Mouse (Mus musculus) layer of hippocampus, adult 18-20 months (tissue): Measurements from ENCODE around the gene Ccdc107. TPM values are rescaled to one million over a fixed set of nuclear protein-coding genes. Genes with fewer than 3 reads are reported as not detected.
"Not testable (repeated sequence)": the region's sequence is repeated elsewhere in the genome, so short reads cannot be mapped to it uniquely, and the experiment has no call there.

Experiments used
- DNase-seq, 2 experiments: peaks; one replicate each; pipeline ENCODE4 v3.0.0; 2022; ENCODE audit warnings: low spot score in 2 of 2
- total RNA-seq, 2 experiments: library from RNA; stranded (reverse); gene quantifications; 2 replicates each; pipeline ENCODE4 v1.2.3; 2021

Ccdc107 gene
- total RNA-seq, 2 experiments from 2014 or later, result 27.7 to 29.3 TPM

DNA sequence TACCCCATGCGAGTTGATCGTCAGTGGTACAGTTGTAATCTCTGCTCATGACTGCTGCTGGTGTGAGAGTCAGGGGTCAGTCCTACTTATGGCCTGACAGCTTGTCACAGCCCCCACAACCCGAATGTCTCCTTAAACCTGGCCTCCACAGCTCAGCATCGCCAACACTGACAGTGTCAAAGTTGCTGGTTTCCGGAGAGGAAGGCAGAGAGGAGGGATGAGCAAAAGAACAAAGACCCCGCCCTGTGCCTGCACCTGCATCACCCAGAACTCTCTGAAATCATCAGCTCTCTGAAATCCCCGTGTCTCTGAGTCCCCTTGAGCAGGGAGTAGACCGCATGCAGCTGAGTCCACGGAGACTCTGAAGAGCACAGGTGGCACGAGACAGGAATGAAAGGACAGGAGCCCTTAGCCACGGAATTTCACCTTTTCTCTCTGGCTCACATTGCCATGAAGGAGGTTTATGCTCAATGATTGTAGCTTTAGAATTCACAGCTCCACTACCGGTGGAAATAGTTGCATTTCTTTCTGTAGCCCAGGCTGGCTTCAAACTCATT, 9.1 kb upstream of the Ccdc107 start, which contains the start of gene Sit1:
TSS of gene Sit1 (minus strand) at position 200 of the 557 bp plus-strand sequence.
- no peak for DNase-seq

DNA sequence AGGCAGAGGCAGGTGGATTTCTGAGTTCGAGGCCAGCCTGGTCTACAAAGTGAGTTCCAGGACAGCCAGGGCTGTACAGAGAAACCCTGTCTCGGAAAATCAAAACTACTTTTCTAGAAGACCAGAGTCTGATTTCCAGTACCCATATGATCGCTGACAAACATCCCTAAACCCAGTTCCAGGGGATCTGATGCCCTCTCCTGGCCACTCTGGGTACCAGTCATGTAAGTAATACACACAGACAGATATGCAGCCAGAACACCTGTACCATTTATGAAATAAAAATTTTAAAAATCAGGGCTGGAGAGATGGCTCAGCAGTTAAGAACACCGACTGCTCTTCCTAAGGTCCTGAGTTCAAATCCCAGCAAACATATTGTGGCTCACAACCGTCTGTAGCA, 7.0 kb upstream of the Ccdc107 start:
- DNase-seq, result not testable (repeated sequence)

DNA sequence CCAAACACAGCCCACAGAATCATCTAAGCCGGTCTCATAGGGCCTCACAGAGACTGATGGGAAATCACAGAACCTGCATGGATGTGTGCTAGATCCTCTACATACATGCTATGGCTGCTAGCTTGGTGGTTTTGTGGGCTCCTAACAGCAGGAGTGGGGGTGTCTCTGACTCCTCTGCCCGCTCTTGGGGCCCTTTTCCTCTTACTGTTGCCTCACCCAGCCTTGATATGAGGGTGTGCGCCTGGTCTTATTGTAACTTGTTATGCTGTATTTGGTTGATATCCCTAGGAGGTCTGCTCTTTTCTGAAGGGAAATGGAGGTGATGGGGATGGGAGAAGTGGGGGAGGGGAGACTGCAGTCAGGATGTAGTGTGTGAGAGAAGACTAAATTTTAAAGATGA, 3.1 kb upstream of the Ccdc107 start:
- no peak for DNase-seq

DNA sequence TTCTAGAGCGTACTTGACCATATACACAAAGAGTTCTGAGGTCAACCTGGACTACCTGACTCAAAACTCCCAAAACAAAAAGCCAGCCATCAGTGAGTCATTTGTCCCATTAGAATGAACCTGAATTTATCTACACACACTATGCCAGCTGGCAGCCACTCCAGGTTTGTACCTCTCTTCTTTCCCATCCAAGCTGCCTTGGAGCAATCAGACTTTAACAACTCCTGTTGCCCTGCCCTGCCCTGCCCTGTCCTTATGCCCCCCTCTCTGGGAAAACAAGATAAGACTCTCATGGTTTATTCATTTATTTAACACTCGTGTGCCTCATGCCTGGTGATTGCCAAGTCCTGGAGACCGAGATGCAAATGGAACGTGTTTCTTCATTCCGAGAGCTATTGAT, 1.9 kb upstream of the Ccdc107 start:
- DNase-seq, result no peak

DNA sequence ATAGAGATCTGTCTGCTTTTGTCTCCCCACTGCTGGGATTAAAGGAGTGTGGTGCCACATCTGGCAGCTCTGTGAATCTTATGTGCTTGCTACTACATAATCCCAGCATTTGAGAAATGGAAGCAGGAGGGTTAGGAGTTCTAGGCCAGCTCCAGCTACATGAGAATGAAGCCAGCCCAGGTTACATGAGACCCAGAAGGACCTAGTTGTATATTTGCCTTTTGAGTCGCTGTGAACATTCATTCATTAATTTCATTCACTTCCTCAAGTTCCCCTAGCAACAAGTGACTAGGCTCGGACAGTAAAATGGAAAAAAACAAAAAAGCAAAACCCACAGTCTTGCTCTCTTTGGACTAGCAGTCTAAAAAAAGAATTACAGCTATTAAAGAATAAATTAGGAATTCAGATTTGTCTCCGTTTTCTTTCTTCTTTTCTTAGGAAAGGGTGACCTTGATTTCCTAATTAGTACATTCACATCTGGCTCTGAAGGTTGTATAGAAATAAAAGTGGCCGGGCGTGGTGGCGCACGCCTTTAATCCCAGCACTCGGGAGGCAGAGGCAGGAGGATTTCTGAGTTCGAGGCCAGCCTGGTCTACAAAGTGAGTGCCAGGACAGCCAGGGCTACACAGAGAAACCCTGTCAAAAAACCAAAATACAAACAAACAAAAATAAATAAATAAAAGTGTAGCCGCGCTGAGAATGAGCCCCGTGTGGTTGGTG, 439 bp upstream of the Ccdc107 start:
- no peak for DNase-seq

DNA sequence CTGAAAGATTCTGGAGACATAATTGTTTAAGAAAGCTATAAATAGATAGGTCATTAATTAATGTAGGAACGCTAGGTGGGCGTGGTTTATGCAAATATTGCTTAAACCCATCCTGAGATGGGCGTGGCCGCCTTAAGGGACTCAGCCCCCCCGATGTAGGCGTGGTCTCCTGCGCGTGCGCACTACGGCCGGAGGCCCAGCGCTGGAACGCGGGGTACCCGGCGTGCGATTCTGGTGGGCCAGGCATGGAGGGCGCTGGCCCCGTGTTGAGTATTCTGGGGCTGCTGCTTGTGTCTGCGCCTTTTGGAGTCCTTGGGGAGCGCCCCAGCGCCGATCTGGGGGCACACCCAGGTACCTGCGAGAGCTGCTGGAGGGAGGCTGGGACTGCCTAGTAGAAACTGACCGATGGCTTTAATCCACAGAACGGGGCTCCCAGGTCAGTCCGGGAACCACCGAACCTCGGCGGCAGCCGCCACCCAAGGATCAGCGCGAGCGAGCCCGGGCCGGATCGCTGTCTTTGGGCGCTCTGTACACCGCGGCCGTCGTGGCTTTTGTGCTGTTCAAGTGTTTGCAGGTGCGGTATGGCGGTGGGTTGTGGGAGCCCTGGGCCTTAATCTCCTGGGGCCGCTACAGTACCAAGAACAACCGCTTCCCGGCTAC, 616 bp downstream of the Ccdc107 start:
- DNase-seq, result peak; percentile 91 to 98

DNA sequence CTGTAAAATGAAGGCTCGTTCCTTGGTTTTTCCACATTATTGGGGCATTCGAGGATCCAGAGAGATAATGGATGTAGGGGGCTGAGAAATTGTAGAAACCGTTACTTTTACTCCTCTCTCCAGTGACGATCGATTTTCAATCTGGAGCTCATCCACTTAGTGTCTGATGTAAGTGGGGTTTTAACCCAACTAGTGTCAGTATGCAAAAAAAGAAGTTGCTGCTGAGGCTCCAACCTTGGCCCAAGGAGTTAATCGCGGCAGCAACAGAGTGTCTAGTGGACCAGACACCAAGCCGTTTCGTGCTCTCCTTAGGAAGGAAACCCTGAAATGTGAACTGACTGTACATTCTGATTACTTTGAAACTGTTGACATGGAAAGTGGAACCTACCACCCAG, 1.1 kb downstream of the Ccdc107 start:
- peak in 1 of 2 experiments; percentile 14 for DNase-seq

DNA sequence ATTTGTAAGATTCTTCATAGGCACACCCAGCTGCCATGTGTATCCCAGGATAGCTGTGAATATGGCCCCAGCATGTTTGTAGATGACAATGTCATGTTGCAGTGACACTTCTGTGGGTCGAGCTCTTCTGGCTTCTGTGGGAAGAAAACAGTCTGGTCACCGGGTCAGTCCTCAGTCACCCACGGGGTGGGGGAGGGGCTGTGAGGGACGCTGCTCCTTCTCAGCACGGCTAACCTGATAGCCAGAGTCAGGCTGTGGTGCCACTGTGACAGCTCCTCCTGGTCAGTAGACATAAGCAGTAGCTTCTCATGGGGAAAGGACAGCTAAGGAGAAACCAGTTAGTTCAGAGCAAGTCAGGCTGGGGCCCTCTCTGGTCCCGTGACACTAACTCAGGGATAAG, 3.9 kb downstream of the Ccdc107 start:
- no peak for DNase-seq

DNA sequence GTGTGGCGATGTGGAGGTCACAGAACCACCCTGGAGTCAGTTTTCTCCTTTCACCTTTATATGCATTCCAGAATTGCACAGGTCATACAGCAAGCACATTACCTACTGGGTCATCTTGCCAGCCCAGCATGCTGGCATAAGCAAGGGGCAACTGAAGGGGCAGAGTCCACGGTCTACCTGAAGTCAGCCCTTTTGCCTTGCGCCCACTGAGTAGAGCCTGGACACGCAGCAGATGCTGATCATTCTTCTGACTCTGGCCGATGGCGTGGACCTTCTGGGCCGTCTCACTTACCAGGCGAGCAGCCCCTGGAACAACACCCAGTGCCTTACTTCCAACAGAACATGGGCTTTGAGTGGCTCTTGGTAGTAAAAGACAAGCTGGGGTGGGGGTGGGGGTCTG, 4.7 kb downstream of the Ccdc107 start:
- no peak for DNase-seq

DNA sequence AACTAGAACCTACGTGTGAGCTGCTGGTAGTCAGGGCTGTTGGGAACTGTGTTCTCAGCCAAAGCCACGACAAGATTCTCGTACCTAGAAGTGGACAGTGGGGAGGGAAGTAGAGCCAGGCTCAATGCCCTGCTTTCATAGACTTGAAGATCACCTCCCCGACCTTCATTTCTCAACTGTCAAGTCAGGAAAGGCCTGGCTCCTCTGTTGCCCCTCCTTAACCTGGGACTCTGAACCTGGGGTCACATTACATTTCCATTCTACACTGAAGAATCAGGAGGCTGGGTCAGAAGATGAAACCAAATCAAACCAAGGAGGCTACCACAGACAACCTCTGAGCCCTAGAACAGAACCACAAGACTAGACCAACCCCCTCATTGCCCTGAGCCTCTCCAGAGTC, 5.2 kb downstream of the Ccdc107 start:
- DNase-seq, result no peak

DNA sequence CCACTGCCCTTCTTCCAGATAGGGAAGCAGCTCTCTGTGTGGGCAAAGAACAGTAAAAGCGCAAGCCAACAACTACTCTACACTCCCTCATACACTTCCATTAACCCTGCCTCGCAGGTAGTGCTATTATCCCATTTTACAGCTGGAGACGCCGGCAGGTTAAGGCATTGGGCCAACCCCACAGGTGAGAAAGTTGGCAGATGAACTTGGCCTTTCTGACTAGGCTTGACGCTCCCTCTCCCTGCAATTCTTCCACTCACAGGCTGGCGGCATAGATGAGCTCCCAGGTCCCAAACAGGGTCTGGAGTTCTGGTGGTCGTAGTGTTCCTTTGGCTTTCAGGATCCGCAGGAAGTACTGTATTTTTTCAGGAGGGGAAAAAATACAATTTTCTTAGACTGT, 6.3 kb downstream of the Ccdc107 start:
- DNase-seq, result no peak

DNA sequence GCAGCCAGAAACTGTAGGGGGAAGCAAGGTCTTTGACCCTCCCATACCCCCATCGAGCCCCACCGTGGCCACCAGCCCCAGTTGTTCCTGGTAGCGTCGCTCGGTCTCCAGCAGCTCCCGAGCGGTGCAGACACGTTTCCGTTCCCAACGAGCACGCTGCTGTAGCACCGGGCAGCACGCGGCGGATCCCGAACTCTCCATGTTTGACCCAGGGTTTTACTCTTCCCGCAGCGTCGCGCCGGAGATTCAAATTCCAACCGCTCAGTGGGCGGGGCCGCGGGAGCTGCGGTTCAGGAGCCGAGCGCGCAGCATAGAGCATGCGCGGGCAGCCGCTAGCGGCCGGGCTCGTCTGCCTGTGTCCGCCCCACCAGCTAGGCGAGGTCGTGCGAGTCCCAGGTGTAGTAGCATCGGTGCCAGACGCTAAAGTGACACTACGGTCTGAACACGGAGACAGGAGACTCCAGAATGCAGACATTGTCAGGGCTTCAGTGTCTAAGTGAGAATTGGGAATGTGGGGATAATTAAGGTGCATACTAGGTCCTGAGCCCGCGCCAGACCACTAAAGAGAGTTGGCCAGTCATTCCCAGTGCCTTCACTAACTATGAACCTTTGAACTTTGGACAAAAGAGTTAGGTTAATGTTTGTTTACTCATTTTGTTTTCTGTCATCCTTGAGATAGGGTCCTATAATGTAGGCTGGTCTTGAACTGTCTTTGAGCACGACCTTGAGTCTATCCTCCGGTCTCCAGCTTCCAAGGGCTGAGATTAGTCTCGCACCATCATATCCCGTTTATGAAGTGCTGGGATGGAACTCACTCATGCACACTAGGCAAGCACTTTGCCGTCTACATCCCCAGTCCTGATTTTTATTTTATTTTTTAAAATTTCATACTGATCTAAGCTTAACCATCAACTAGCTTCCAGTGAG, 7.0 kb downstream of the Ccdc107 start, which contains the start of gene Arhgef39:
TSS of gene Arhgef39 (minus strand) at position 289 of the 927 bp plus-strand sequence.
- DNase-seq, result peak; percentile 46 to 69

DNA sequence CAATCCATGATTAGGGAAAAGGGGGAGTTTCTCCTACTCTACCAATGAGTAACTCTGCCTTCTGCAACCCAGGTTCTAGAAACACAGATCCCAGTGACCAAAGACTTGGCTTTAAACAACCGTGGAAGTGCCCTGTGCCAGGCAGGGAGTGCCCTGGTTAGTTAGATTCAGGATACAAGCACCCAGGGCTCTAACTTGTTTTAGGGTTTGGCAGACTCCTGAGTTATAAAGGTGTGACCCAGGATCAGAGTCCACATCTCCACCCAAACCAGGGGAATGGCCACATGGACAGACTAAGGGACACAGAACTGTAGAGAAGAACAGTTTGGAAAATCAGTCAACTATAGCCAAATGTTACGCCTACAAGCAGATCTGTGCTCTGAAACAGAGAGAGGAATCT, 10.3 kb downstream of the Ccdc107 start:
- DNase-seq, result no peak

DNA sequence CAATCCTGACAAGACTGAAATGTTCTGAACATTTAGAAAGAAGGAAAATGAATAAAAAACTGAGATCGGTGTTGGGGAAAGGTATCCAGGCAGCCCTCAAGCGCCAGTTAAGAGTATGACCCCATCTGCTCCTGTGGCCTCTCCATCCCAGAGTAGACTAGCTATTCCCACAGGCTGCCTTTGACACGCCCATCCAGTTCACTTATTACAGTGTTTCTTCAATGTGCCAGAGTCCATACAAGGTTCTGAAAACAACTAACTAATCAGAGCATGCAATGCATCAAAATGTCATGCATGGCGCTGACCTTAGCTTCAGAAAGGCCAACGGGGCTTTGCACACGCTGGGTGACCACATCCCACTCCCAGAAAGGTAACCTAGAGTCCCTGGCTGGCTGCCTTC, 10.8 kb downstream of the Ccdc107 start:
- no peak for DNase-seq

DNA sequence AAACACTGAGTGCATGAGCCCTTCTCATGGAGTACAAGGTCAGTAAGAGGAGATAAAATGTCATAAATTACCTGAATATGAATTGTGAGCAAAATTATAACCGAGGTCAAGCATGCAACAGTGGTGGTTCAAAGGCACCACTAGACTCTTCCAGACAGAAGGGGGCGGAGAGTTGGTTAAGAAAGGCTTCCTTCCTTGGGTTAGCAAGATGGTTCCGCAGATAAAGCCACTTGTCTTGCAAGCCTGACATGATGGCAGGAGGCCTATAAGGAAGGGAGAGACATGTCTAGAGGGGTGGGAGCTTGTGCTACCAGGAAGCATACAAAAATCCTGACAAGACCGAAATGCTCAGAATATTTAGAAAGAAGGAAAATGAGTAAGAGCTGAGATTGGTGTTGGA, 11.6 kb downstream of the Ccdc107 start:
- no peak for DNase-seq

DNA sequence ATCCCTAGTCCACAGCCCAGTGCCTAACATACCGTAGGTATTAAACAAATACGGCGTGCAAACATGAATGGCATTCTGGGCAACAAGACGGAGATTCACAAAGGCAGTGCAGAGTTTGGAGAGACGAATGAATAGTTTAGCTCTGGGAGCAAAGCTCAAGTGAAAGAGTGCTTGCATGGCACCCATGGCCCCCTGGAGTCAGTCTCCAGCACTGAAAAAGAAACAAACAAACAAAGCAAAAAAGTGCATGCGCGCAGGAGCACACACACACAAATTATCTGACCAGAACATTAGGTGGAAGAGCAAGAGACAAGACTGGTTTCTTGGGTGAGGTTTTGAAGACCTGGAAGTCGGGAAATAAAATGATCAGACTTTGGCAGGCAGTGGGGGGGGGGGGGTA, 13.4 kb downstream of the Ccdc107 start:
- no peak for DNase-seq

DNA sequence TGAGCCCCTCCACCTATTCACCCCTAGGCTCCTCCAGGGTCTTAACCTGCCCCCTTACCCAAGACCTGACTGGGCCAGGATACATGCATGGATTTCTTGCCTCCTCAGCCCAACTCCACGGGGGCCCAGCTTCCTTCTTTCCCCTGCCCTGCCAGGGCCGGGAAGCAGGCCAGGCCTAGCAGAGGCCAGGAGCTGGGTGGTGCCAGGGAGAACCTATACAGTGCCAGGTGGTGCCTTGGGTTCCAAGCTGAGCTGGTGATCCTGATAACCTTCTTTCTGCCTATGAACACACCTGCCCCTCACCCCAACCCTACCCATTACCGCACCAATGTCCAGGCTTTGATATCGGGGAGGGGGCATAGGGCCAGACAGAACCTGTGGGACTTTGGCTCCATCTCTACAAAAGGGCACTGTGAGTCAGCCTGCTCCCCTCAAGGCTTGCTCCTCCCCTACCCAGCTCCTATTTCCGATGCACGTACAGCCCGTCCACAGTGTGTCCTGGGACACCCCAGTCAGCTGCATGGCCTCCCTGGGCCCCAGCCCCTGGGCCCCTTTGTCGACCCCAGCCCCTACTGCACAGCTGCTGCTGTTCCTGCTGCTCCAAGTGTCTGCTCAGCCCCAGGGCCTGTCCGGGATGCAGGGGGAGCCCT, 14.0 kb downstream of the Ccdc107 start, which contains the start of gene Car9:
TSS of gene Car9 (plus strand) at position 431 of the 650 bp plus-strand sequence.
- no peak for DNase-seq

DNA sequence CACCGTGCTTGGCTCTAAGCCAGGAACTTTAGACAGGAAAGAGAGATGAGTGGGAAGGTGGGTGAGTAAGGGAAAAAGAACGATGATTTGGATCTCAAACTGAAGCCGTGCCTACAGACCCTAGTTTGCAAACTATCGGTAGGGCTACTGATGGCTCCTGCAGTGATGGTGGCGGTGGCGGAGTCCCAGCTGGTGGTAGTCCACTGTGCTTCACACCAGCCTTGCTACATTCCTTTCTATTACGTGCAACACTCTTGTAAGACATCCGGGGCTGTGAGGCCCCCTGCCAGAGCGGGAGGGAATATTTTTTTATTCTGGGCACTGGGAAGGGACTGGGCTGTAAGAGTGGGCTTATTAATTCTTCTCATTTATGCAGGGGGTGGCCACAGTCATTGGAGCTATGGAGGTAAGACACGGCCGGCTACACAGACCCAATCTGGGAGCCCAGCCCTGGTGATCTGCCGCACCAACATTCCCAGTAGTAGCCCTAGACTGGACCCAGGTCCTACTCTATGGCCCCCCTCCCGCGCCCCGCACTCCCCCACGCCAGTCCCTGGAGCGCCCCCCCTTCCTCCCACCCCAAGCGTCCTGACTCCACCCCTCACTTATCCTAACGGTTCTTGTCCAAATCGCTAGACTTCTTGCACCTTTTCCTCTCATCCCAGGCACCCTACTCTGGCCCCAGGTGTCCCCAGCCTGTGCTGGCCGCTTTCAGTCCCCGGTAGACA, 15.4 kb downstream of the Ccdc107 start:
- DNase-seq, result no peak

DNA sequence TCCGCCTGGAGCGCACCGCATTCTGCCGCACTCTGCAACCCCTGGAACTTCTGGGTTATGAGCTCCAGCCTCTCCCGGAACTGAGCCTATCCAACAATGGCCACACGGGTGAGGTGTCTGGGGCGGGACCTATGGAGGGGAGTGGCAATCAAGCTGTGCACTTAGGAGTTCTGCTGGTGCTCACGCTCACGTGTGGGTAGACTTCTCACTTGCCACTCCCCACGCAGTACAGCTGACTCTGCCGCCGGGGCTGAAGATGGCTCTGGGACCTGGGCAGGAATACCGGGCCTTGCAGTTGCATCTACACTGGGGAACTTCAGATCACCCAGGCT, 15.9 kb downstream of the Ccdc107 start:
- DNase-seq, result no peak

DNA sequence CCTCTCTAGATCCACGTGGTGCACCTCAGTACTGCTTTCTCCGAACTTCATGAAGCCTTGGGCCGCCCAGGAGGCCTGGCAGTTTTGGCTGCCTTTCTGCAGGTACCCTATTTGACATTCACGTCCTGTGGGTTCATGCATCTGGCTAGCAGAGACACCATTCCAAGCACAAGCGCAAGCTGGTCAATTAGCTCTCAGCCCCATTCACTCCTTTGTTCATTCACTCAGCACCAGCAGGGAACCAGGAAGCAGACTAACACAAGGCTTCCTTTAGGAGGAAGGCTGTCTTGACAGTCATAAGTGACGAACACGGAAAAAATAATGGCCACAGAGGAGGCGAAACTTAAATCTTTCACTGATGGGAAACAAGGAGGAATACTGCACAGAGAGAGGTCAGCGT, 16.4 kb downstream of the Ccdc107 start:
- DNase-seq, result no peak
